Mouse (Mus musculus): ENCODE results near the gene Cct5. TPM values are rescaled to one million over a fixed set of nuclear protein-coding genes. Genes with fewer than 3 reads are reported as not detected.
A peak's percentile ranks its signal among the peaks of the same experiment; 100 is the strongest.

Cct5 gene
- polyA plus RNA-seq, 1 experiment from 2014 or later = 401 TPM

- Histone ChIP-seq H3K4me3 (no peak overlapping the region), H3K27me3 (replicated peaks) (no peaks in the 10 kb centered on the region), H3K36me3 (no peaks in the 10 kb centered on the region), H3K9ac (no peak overlapping the region), H3K4me2 (peak overlapping the region; percentile 34), H3K9me3 (replicated peaks) (peaks cover 5% of the 10 kb centered on the region; the same call in 1 of the 2 replicates), H3K4me1 (replicated peaks) (peaks cover 14% of the 10 kb centered on the region), H3K27ac (ENCODE audit: poor library complexity, severe bottlenecking) (no peak overlapping the region)
- 51% methylated on average over 19 of the region's 19 CpGs for WGBS
- no peak for ATAC-seq (ENCODE audit: insufficient number of reproducible peaks, low FRiP score)
Observed at GRCm38 (mm10) chr15:31563577-31564546, 37.7 kb downstream of the Cct5 start.

- Histone ChIP-seq H3K36me3 (no peaks in the 10 kb centered on the region), H3K4me1 (replicated peaks) (peaks cover 6% of the 10 kb centered on the region; the same call in 1 of the 2 replicates), H3K9ac (no peak overlapping the region), H3K4me2 (no peak overlapping the region), H3K9me3 (replicated peaks) (peaks cover 5% of the 10 kb centered on the region; the same call in 1 of the 2 replicates), H3K27ac (ENCODE audit: poor library complexity, severe bottlenecking) (no peak overlapping the region), H3K27me3 (replicated peaks) (no peaks in the 10 kb centered on the region), H3K4me3 (no peak overlapping the region)
- ATAC-seq (ENCODE audit: insufficient number of reproducible peaks, low FRiP score) = no peak
- 23% methylated on average over 8 of the region's 8 CpGs for WGBS
Observed at GRCm38 (mm10) chr15:31562847-31563246, 38.8 kb downstream of the Cct5 start.

DNA sequence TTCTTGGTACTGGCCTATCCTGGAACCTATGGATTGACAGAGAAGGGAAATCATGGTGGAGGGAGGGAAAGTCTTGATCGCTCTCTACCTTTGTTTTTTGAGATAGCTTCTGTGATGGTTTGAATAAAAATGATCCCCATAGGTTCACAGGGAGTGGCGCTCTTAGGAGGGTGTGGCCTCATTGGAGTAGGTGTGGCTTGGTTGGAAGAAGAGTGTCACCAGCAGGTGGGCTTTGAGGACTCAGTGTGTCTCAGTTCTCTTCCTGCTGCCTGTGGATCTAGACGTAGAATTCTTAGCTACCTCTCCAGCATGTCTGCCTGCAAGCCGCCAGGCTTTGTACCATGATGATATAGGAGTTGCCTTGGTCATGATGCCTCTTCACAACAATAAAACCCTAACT is 39.6 kb downstream of the Cct5 start:
- WGBS = 87% methylated on average over 4 of the region's 4 CpGs
- no peak overlapping the region for H3K4me2 ChIP-seq
- no peak overlapping the region for H3K4me3 ChIP-seq
- peaks cover 6% of the 10 kb centered on the region; the same call in 1 of the 2 replicates for H3K4me1 ChIP-seq (replicated peaks)
- H3K9ac ChIP-seq = no peak overlapping the region
- H3K27ac ChIP-seq (ENCODE audit: poor library complexity, severe bottlenecking) = no peak overlapping the region
- peaks cover 5% of the 10 kb centered on the region; the same call in 1 of the 2 replicates for H3K9me3 ChIP-seq (replicated peaks)
- ATAC-seq (ENCODE audit: insufficient number of reproducible peaks, low FRiP score) = no peak
- H3K27me3 ChIP-seq (replicated peaks) = no peaks in the 10 kb centered on the region
- H3K36me3 ChIP-seq = no peaks in the 10 kb centered on the region

GRCm38 (mm10) chr15:31561390-31561789 is 40.2 kb downstream of the Cct5 start:
- Histone ChIP-seq H3K4me3 (no peak overlapping the region), H3K4me1 (replicated peaks) (peaks cover 6% of the 10 kb centered on the region; the same call in 1 of the 2 replicates), H3K27ac (ENCODE audit: poor library complexity, severe bottlenecking) (no peak overlapping the region), H3K9ac (no peak overlapping the region), H3K9me3 (replicated peaks) (peaks cover 5% of the 10 kb centered on the region; the same call in 1 of the 2 replicates), H3K4me2 (no peak overlapping the region), H3K27me3 (replicated peaks) (no peaks in the 10 kb centered on the region), H3K36me3 (no peaks in the 10 kb centered on the region)
- 77% methylated on average over 6 of the region's 6 CpGs for WGBS
- no peak for ATAC-seq (ENCODE audit: insufficient number of reproducible peaks, low FRiP score)

DNA sequence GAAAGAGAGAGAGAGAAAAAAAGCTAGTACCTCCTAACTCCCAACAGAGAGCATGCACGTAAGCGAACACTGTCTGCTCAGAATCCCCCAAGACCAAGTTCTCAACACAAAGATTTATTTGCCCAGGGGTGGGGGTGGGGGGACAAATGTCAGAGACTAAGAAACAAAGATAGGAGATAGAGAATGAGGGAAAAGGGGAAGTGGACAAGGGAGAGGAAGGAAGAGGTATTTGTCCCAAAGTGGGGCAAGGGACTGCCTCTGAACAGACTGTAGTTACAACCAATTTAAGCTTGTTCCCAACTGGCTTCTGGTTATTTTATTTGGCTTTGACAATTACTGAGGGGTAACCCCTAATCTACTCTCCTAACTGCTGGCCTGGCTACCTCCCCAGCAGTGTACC is 46.7 kb downstream of the Cct5 start:
- Histone ChIP-seq H3K4me1 (replicated peaks) (no peaks in the 10 kb centered on the region), H3K36me3 (no peaks in the 10 kb centered on the region), H3K9me3 (replicated peaks) (peaks cover 4% of the 10 kb centered on the region; the same call in 1 of the 2 replicates), H3K4me2 (no peak overlapping the region), H3K27me3 (replicated peaks) (no peaks in the 10 kb centered on the region), H3K4me3 (no peak overlapping the region), H3K9ac (no peak overlapping the region), H3K27ac (ENCODE audit: poor library complexity, severe bottlenecking) (0 out of 2 replicates have a peak overlapping the region, but pooled peaks have one; percentile 11)
- ATAC-seq (ENCODE audit: insufficient number of reproducible peaks, low FRiP score) = no peak
- 82% methylated on average over 2 of the region's 2 CpGs for WGBS

- no peak overlapping the region for H3K9ac ChIP-seq
- WGBS = 79% methylated on average over 4 of the region's 4 CpGs
- H3K4me2 ChIP-seq = no peak overlapping the region
- H3K4me1 ChIP-seq (replicated peaks) = peaks cover 5% of the 10 kb centered on the region
- no peak overlapping the region for H3K4me3 ChIP-seq
- H3K9me3 ChIP-seq (replicated peaks) = no peaks in the 10 kb centered on the region
- no peaks in the 10 kb centered on the region for H3K36me3 ChIP-seq
- H3K27ac ChIP-seq (ENCODE audit: poor library complexity, severe bottlenecking) = no peak overlapping the region
- no peaks in the 10 kb centered on the region for H3K27me3 ChIP-seq (replicated peaks)
- ATAC-seq (ENCODE audit: insufficient number of reproducible peaks, low FRiP score) = no peak
Observed at GRCm38 (mm10) chr15:31550381-31550780, 51.2 kb downstream of the Cct5 start.

DNA sequence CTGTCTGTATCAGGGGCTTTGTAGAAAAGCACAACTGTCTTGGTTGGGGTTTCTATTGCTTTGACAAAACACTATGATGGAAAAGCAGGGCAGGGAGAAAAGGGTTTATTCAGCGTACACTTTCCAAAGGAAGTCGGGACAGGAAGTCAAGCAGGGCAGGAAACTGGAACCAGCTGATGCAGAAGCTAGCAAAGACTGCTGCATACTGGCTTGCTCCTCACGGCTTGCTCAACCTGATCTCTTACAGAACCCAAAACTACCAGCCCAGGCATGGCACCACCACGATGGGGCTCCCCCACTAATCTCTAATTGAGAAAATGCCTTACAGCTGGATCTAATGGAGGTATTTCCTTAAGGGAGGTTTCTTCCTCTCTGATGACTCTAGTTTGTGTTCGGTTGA is 54.2 kb downstream of the Cct5 start:
- no peak for ATAC-seq (ENCODE audit: insufficient number of reproducible peaks, low FRiP score)

GRCm38 (mm10) chr15:31546291-31546690 is 55.3 kb downstream of the Cct5 start:
- H3K9ac ChIP-seq = no peak overlapping the region
- peaks cover 29% of the 10 kb centered on the region for H3K4me1 ChIP-seq (replicated peaks)
- no peaks in the 10 kb centered on the region for H3K27me3 ChIP-seq (replicated peaks)
- 83% methylated on average over 6 of the region's 6 CpGs for WGBS
- no peak overlapping the region for H3K4me3 ChIP-seq
- H3K4me2 ChIP-seq = no peak overlapping the region
- ATAC-seq (ENCODE audit: insufficient number of reproducible peaks, low FRiP score) = no peak
- no peaks in the 10 kb centered on the region for H3K9me3 ChIP-seq (replicated peaks)
- H3K27ac ChIP-seq (ENCODE audit: poor library complexity, severe bottlenecking) = peak overlapping the region; percentile 60; the same call in 1 of the 2 replicates
- H3K36me3 ChIP-seq = no peaks in the 10 kb centered on the region

More for the DNA sequence above, 54.2 kb downstream of the Cct5 start:
- Histone ChIP-seq H3K27me3 (replicated peaks) (no peaks in the 10 kb centered on the region), H3K4me2 (no peak overlapping the region), H3K27ac (ENCODE audit: poor library complexity, severe bottlenecking) (no peak overlapping the region), H3K36me3 (no peaks in the 10 kb centered on the region), H3K9ac (no peak overlapping the region), H3K9me3 (replicated peaks) (no peaks in the 10 kb centered on the region), H3K4me1 (replicated peaks) (peaks cover 21% of the 10 kb centered on the region), H3K4me3 (no peak overlapping the region)
- 64% methylated on average over 5 of the region's 5 CpGs for WGBS

DNA sequence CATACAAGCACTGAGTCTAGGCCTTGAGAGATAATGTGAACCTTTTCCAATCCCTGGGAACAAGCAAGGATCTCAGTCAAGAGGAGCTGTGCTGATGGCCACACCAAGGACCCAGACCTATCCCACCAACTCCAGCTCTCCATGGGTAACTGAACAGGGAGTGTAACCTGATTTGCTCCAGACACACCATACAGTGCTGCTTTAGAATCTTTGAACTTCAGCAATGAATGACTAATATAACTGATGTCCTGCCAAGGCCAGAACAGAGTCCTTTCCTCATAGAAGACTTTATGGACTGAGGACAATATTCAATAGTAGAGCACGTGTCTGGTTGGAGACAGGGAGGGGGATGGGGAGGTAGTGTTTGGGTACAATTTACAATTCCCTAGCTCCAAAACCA is 56.5 kb downstream of the Cct5 start:
- Histone ChIP-seq H3K27me3 (replicated peaks) (no peaks in the 10 kb centered on the region), H3K4me1 (replicated peaks) (peaks cover 37% of the 10 kb centered on the region), H3K4me2 (no peak overlapping the region), H3K9me3 (replicated peaks) (no peaks in the 10 kb centered on the region), H3K4me3 (no peak overlapping the region), H3K9ac (no peak overlapping the region), H3K27ac (ENCODE audit: poor library complexity, severe bottlenecking) (peak overlapping the region; percentile 60; the same call in 1 of the 2 replicates), H3K36me3 (no peaks in the 10 kb centered on the region)
- no peak for ATAC-seq (ENCODE audit: insufficient number of reproducible peaks, low FRiP score)
- WGBS = 31% methylated on average over 1 of the region's 1 CpGs

GRCm38 (mm10) chr15:31543246-31543645 is 58.4 kb downstream of the Cct5 start:
- H3K4me1 ChIP-seq (replicated peaks) = peaks cover 42% of the 10 kb centered on the region
- no peak overlapping the region for H3K9ac ChIP-seq
- no peaks in the 10 kb centered on the region for H3K27me3 ChIP-seq (replicated peaks)
- H3K9me3 ChIP-seq (replicated peaks) = no peaks in the 10 kb centered on the region
- ATAC-seq (ENCODE audit: insufficient number of reproducible peaks, low FRiP score) = no peak
- no peak overlapping the region for H3K27ac ChIP-seq (ENCODE audit: poor library complexity, severe bottlenecking)
- no peaks in the 10 kb centered on the region for H3K36me3 ChIP-seq
- H3K4me3 ChIP-seq = no peak overlapping the region
- 7% methylated on average over 3 of the region's 3 CpGs for WGBS
- no peak overlapping the region for H3K4me2 ChIP-seq
